Mouse (Mus musculus): ENCODE measurements around the gene Sardh.

DNA sequence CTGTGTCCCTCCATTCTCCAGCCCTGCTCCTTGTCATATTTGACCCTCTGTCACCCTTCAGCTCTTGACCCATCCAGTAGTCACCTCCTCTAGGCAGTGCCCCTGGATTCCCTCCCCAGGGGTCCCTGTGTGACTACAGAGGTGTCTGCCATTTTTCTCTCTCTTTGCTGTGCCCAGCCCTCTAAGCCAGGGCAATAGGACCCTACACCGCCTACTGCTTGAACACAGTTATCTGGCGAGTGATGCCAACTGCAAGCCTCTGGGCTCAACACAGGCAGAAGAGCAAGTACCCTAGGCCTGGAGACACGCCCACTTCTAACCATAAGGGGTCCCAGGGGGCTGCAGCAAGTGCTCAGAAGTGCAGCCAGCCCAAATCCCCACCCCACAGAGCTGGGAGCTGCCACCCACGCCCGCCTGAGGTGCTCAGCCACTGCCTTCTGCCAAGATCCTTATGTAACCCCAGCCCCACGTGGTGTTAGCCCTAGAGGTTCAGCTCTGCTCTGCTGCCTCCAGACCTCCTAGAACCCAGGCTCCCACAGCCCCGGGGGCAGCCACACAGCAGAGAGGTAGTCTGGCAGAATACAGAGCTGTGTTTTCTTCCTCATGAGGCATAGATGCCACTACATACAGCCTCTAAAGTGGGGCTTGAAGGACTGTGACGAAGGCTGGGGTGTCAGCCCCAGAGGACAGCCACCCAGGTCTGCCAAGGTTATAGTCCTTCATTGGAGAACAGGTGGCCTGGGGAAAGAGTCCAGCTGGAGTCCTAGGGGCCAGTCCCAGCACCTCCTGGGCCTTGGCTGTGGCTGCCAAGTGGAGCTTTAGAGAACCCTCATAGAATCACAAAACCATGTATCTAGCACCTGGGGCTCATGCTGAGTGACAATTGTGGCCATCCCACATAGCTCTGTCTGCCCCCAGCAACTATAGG is 35.9 kb downstream of the Sardh start:
- no peak for TF ChIP-seq GABPA (IDR thresholded peaks at IDR 0.05; ENCODE audit: insufficient replicate concordance, low read depth, low read length)
- TF ChIP-seq USF2 (conservative IDR thresholded peaks at IDR 0.05; ENCODE audit: low read depth, low read length) = no peak
- TF ChIP-seq EP300 (IDR thresholded peaks at IDR 0.05; ENCODE audit: low read length) = no peak
- TF ChIP-seq POLR2A (IDR thresholded peaks at IDR 0.05; ENCODE audit: low read depth, low read length) = no peak
- TF ChIP-seq CTCF (conservative IDR thresholded peaks at IDR 0.05 in 1 of 2, IDR thresholded peaks at IDR 0.05 in 1 of 2; ENCODE audit: low read depth in 2 of 2, low read length in 2 of 2) = no peak
- TF ChIP-seq HCFC1 (IDR thresholded peaks at IDR 0.05; ENCODE audit: low read depth, low read length) = no peak
- no peak for TF ChIP-seq CHD1 (IDR thresholded peaks at IDR 0.05; ENCODE audit: low read depth, low read length)
- no peak for TF ChIP-seq IRF4 (IDR thresholded peaks at IDR 0.05; ENCODE audit: low read depth, low read length)
- no peak for TF ChIP-seq MAZ (IDR thresholded peaks at IDR 0.05; ENCODE audit: low read depth, low read length)
- no peak for TF ChIP-seq JUND (conservative IDR thresholded peaks at IDR 0.05; ENCODE audit: low read depth, low read length)
- TF ChIP-seq MXI1 (IDR thresholded peaks at IDR 0.05; ENCODE audit: low read depth, low read length) = no peak
- TF ChIP-seq KAT2A (IDR thresholded peaks at IDR 0.05; ENCODE audit: insufficient replicate concordance, low read length) = no peak
